Mouse (Mus musculus): Measurements from ENCODE around the gene Lactb. TPM values are rescaled to one million over a fixed set of nuclear protein-coding genes. Genes with fewer than 3 reads are reported as not detected.

Lactb gene
- polyA plus RNA-seq, 1 experiment = 15.4 TPM

- H3K27ac ChIP-seq (ENCODE audit: insufficient read depth, low read length) = no peak overlapping the region
- peaks cover 2% of the 10 kb centered on the region; the same call in 1 of the 2 replicates for H3K4me1 ChIP-seq (ENCODE audit: control insufficient read depth, insufficient read depth, low read length)
- TF ChIP-seq CTCF (IDR thresholded peaks at IDR 0.05; ENCODE audit: borderline replicate concordance, insufficient read depth, low read length) = no peak
- TF ChIP-seq POLR2A (IDR thresholded peaks at IDR 0.05; ENCODE audit: low read depth, low read length) = no peak
- no peak overlapping the region for H3K4me3 ChIP-seq (ENCODE audit: insufficient read depth, low read length)
Measured at GRCm38 (mm10) chr9:66933869-66934808, 41.1 kb downstream of the Lactb start.

- no peak overlapping the region for H3K27ac ChIP-seq (ENCODE audit: insufficient read depth, low read length)
- TF ChIP-seq POLR2A (IDR thresholded peaks at IDR 0.05; ENCODE audit: low read depth, low read length) = no peak
- no peak for TF ChIP-seq CTCF (IDR thresholded peaks at IDR 0.05; ENCODE audit: borderline replicate concordance, insufficient read depth, low read length)
- H3K4me3 ChIP-seq (ENCODE audit: insufficient read depth, low read length) = no peak overlapping the region
- H3K4me1 ChIP-seq (ENCODE audit: control insufficient read depth, insufficient read depth, low read length) = no peaks in the 10 kb centered on the region
Measured at GRCm38 (mm10) chr9:66930351-66930750, 44.9 kb downstream of the Lactb start.

GRCm38 (mm10) chr9:66927696-66928402, 47.4 kb downstream of the Lactb start:
- TF ChIP-seq POLR2A (IDR thresholded peaks at IDR 0.05; ENCODE audit: low read depth, low read length) (no peak), CTCF (IDR thresholded peaks at IDR 0.05; ENCODE audit: borderline replicate concordance, insufficient read depth, low read length) (no peak)
- H3K4me1 ChIP-seq (ENCODE audit: control insufficient read depth, insufficient read depth, low read length) = no peaks in the 10 kb centered on the region
- H3K27ac ChIP-seq (ENCODE audit: insufficient read depth, low read length) = no peak overlapping the region
- no peak overlapping the region for H3K4me3 ChIP-seq (ENCODE audit: insufficient read depth, low read length)

GRCm38 (mm10) chr9:66925853-66926252, 49.4 kb downstream of the Lactb start:
- Histone ChIP-seq H3K27ac (ENCODE audit: insufficient read depth, low read length) (no peak overlapping the region), H3K4me3 (ENCODE audit: insufficient read depth, low read length) (no peak overlapping the region), H3K4me1 (ENCODE audit: control insufficient read depth, insufficient read depth, low read length) (no peaks in the 10 kb centered on the region)
- no peak for TF ChIP-seq POLR2A (IDR thresholded peaks at IDR 0.05; ENCODE audit: low read depth, low read length)

- no peak overlapping the region for H3K27ac ChIP-seq (ENCODE audit: insufficient read depth, low read length)
- no peak for TF ChIP-seq POLR2A (IDR thresholded peaks at IDR 0.05; ENCODE audit: low read depth, low read length)
- TF ChIP-seq CTCF (IDR thresholded peaks at IDR 0.05; ENCODE audit: borderline replicate concordance, insufficient read depth, low read length) = no peak
- H3K4me3 ChIP-seq (ENCODE audit: insufficient read depth, low read length) = no peak overlapping the region
- H3K4me1 ChIP-seq (ENCODE audit: control insufficient read depth, insufficient read depth, low read length) = no peaks in the 10 kb centered on the region
Measured at GRCm38 (mm10) chr9:66922076-66922475, 53.2 kb downstream of the Lactb start.

GRCm38 (mm10) chr9:66920488-66921279, 54.6 kb downstream of the Lactb start:
- TF ChIP-seq CTCF (IDR thresholded peaks at IDR 0.05; ENCODE audit: borderline replicate concordance, insufficient read depth, low read length) = no peak
- H3K27ac ChIP-seq (ENCODE audit: insufficient read depth, low read length) = no peak overlapping the region

GRCm38 (mm10) chr9:66919981-66920380, 55.3 kb downstream of the Lactb start:
- peak overlapping the region; percentile 47 for H3K4me3 ChIP-seq (ENCODE audit: insufficient read depth, low read length)
- peaks cover 9% of the 10 kb centered on the region for H3K4me1 ChIP-seq (ENCODE audit: control insufficient read depth, insufficient read depth, low read length)
- H3K27ac ChIP-seq (ENCODE audit: insufficient read depth, low read length) = peak overlapping the region; percentile 68
- TF ChIP-seq CTCF (IDR thresholded peaks at IDR 0.05; ENCODE audit: borderline replicate concordance, insufficient read depth, low read length) (no peak), POLR2A (IDR thresholded peaks at IDR 0.05; ENCODE audit: low read depth, low read length) (no peak)

More at GRCm38 (mm10) chr9:66920488-66921279, 54.6 kb downstream of the Lactb start:
- H3K4me1 ChIP-seq (ENCODE audit: control insufficient read depth, insufficient read depth, low read length) = peaks cover 4% of the 10 kb centered on the region; the same call in 1 of the 2 replicates
- H3K4me3 ChIP-seq (ENCODE audit: insufficient read depth, low read length) = no peak overlapping the region

- TF ChIP-seq CTCF (IDR thresholded peaks at IDR 0.05; ENCODE audit: borderline replicate concordance, insufficient read depth, low read length) (no peak), POLR2A (IDR thresholded peaks at IDR 0.05; ENCODE audit: low read depth, low read length) (peak; percentile 90)
- H3K27ac ChIP-seq (ENCODE audit: insufficient read depth, low read length) = peak within 1 kb of the TSS; percentile 78
- peak within 1 kb of the TSS; percentile 71 for H3K4me3 ChIP-seq (ENCODE audit: insufficient read depth, low read length)
- H3K4me1 ChIP-seq (ENCODE audit: control insufficient read depth, insufficient read depth, low read length) = peaks cover 10% of the 10 kb centered on the region
Measured at GRCm38 (mm10) chr9:66919382-66919971, 55.8 kb downstream of the Lactb start, which contains the start of gene Rab8b. Rab8b (minus strand) TSS chr9:66919687.
